Mouse (Mus musculus) CD8-positive naive resting alpha-beta T cell, adult 2 months (primary cell): Measurements from ENCODE around the gene Mdc1.

ENCODE experiments used
- DNase-seq, 2 experiments: peaks; one replicate each; pipeline ENCODE4 v3.0.0; 2022; ENCODE audit warnings: low read depth in 2 of 2, low spot score in 2 of 2

Mdc1 gene

DNA sequence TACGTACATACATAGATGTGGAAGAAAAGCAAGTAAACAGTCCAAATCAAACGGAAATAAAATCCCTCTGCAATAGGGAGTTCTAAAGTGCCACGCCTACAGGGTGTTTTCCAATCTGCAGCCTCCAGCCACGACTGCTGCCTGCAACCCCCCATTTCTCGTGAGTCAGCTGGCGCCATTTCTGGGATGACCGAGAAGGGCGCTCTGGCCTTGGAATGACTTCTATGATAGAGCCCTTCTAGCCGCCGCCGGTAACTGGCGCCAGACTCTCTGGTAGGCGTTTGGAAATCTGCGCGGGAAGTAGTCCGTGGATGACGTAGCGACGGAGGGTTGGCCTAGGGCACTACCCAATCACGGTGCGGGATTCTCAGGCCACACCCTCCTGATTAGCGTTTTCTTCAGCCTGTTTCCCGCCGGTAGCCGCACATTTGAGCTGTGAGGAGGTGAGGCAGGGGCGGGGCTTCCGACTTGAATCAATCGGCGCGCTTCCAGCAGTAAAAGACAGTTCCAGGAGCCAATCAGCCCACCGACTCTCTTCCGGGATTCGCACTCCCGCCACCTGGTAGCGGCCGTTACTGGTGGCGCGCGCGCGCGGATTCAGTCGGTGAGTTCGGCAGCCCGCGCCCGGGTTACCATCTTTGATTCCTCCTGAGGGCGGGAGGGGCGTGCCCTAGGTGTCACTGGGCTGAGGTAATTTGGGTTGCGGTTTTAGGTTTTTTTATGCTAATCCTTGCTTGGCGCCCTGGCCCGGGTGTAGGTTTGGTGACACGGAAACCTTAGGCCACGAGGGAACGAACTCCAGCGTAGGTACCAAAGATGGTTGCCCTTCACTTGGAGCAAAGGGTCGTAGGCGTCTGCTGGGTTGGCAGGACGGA, at the start of gene Mdc1:
Mdc1 (plus strand) TSS at position 440 of the 875 bp plus-strand sequence.
- DNase-seq: peak; percentile 98

DNA sequence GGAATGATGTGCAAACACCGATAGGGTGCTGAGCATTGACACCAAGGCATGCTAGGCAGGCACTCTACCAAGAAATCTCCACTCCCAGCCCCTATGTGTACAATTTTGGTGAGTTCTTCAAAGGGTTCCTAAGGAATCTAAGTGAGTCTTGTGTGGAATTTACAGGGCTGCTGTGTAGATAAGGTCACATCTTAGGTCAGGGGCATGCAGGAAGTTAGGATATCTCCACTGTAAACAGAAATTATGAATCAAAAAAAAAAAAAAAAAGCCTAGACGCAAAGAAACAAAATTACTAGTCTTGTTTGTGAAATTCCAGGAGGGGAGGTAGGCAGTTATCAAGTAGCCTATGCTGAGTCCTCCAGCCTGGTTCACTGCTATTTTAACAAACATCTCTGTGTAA, 48.5 kb upstream of the Mdc1 start:
- no peak for DNase-seq

DNA sequence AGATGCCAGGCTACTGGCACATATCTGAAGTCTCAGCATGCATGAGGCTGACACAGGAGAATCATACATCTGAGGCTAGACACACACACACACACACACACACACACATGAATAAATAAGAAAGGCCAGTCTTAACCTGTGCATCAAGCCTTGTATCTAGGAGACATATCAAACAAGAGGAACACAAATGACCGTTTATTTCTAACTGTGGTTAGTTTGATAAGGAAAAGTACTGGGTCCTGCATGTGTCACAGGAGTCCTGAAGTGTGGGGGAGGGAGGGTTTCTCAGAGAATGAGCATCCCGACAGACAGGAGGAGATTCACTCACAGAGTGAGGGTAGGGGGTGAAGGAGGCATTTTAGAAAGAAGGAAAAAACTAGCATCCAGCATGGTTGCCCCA, 46.2 kb upstream of the Mdc1 start:
- DNase-seq: no peak

DNA sequence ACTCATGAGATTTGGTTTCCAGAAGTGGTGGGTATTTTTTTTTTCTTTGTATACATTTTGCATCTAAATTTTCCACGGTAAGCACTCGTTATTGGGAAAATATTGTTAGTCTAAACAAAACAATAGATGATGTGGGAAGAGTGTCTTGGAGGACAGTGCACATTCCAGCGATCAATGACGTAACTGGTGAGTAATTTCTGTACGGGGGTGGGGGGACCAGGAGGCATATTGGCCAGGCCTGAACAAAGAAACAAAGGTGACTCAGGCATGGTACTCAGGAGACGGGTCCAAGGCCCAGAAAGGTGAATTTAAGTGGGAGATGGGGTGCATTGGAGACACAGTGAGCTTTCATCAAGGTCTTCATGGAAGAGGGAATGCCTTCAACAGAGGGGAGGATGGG, 45.7 kb upstream of the Mdc1 start:
- no peak for DNase-seq

DNA sequence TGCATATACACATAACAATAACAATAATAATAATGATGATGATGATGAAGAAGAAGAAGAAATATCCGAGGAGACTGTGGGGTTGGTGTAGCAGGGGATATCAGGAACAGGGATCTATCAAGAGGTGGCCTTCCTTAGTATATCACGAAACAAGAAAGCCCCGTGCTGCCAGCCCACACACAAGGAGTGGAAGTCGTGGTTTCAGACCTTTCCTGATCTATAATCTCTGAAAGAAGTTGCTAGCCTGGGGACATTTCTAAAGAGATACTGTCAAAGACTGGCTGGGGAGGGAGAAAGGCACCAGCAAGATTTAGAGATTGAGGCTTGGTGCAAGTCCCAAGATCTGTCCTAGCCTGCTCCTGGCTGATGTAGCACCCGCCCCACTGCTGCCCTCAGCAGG, 44.5 kb upstream of the Mdc1 start:
- DNase-seq: no peak

DNA sequence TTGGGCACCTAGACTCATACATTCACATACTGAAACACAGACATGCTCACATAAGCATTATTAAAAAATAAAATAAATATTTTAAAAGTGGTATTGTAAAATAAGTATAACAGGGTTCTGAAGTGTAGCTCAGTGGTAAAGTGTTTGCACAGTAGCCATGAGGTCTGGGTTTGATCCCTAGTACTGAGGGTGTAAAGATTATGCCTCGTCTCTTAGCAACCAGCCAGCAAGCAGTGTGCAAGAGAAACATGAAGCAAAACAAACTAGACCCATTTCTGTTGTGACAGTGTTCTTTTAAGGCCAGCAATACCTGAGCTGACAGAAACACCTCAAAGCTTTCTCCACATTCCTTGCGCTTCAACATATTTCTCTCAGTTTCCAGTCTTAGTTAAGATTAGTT, 40.4 kb upstream of the Mdc1 start:
- no peak for DNase-seq

DNA sequence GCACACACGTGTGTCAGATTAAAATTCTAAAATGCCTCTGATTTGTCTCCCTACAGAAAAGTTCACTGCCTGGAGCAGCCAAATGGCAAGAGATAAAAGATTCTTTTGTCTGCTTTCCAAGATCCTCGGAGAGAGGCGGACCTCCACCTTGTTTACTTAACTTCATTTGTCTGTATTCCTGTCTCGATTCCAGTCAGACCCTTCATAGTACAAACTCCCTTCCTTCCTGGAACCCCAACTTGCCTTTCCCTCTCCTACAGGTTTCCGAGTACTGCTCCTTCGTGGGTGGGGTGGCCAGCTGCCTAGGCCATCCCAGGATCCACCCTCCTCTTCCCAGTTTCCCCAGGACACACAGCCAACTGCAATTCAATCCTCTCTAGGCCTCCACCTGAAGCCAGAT, 38.3 kb upstream of the Mdc1 start:
- DNase-seq: no peak

DNA sequence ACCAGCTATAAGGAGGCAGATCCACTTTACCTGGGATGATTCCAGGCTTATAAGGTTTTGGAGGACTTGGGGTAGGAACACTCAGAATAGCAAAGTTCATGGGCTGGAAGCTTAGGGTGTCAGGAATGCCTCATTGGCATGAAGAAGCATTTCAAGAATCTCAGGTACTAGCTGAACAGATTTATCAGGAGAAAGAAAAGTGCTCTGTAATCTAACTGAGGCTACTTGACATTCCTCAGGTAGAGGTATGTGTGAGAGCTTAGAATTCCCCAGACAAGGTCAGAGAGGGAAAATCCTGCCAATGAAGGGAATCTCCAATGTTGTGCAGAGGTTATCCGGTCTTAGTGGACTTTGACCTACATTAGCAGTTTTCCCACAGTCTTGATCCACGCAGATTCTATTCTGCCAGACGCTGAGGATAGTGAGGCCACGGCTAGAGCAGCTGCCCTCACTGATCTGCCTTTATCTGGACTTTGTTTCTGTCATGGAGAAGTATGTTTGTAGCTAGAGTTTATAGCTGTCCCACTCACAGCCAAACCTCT, 37.4 kb upstream of the Mdc1 start:
- no peak for DNase-seq

DNA sequence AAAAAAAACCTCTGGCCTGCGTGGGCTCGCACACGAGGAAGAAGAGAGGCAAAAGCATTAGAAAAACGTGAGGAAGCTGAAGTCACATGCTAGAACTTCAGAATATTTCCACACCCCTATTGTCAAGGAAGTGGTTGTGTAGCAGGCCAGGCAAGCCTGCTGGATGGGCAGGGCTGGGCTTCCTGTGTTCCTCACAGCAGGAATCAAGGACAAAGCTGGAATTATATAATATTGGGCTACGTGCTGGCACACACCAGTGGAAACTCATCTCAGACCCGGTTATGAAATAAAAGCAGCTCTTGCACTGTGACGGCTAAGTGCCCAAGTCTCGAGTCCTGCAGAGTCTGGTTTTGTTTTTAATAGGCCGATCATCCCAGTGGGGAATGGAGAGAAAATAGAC, 33.2 kb upstream of the Mdc1 start:
- DNase-seq: no peak

DNA sequence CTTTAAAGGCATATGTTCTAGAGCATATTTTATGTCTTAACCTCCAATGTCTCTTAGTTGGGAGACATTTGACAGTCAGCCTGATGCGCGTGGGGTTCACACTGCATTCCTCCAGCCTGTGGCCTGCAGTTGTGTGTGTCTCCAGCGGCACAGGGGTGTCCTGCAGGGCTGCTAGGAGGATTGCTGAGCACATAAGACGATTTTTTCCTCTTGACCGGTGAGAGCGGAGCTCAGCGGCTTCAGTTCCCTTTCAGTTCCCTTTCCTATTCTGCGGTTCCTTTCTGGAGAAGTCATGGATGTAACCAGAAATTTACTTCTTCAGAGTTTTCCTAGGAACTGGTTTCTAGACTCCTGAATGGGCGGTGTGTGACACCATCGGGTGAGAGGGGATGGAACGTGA, 31.9 kb upstream of the Mdc1 start:
- no peak for DNase-seq

DNA sequence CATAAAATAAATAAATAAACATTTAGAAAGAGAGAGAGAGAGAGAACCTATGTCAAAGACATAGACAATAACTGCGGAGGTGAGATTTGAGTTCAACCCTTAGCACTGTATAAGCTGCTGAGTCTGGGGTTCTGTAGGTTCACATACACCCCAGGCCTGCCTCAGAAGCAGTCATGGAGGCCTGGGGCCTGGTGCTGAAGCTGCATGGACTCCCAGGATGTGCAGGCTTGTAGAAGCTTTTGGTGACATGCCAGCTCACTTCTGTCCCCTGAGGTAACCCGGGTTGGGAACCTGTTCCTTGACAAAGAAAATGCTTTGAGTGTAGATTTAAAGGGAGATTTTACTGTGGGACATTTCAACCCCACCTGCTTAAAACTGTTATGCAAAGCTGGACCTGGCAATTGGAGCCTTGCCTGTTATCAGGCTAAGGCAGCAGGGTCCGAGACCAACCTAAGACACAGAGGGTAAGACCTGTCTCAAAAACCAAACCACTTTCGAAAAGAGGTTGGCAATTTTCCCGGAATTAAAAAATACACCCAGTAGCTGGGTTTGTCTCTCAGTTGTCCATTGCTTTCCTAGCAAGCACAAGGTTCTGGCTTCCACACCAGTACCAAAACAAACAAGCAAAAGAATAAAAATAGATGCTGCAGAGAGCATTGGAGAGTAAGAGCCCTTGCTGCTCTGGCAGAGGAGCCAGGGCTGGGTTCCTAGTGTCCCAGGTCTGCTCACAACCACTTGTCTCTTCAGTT, 30.2 kb upstream of the Mdc1 start:
- no peak for DNase-seq

DNA sequence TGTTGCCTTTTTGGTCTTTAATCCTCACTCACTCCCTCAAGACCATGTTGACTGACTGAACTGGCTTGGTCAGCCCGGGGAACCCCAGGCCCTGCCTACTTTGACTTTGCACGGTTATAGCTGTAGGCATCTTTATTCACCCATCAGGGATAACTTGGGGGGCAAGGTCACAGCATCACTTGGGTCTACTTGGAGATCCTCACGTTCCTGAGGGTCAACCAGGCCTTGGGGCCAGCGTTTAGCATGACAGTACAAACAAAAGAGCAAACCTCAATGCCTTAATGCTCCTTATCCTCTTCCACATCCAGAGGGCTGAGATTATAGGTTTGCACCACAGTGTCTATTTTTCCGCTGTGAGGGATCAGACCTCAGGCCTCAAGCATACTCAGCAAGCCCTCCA, 29.0 kb upstream of the Mdc1 start:
- DNase-seq: no peak

DNA sequence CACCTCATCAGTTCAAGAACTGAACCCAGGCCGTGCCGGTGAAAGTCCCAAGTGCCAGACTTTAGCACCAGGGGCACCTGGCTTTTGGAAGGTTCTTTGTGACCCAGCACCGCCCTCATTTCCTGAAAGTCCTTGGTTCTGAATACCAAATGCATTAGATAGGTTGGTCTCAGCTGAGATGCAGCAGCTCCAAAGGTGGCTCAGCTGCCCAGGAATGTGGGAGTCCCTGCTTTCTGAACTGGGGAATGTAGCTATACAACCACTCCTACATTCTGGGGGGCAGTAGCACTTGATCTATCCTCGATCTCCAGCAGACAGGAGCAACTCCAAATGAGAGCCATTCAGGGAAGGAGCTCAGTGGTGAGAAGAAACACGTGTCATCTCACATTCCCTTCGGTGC, 28.6 kb upstream of the Mdc1 start:
- DNase-seq: no peak

DNA sequence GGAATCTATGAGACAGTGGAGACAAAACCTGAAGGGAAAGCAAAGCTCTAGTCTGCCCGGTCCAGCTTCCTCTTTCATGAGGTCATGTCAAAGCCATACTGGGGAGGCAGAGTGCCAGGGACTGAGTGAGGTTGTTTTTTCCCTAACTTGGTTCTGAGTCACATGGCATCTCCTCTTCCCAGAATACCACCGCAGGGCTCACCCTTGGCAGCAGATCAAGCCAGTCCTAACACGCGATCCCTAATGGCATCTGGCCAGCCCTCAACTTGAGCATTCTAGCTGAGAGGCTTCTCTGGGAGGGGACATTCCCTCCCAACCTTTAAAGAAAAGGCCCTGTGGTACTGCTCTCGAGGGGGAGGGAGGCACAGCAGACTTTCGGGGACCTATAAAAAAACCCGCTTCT, 28.1 kb upstream of the Mdc1 start:
- peak in 1 of 2 experiments; percentile 15 for DNase-seq

DNA sequence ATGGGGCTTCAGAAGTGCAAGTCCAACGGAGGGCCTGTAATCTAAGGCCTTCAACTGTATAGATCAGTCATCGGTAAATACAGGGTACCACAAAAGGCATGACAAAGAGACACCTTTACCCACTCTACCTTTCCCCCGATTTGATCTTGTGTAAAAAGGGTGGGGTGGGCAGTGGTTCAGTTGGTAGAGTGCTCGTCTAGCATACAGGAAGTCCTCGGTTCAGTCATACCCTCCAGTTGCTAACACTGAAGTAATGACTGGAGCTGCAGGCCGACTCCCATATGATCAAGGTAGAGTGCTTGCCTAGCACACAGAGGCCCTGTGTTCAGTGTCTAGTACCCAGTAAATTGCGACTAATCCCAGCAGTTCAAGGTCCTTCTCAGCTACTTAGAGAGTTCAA, 27.7 kb upstream of the Mdc1 start:
- peak; percentile 53 to 58 for DNase-seq

DNA sequence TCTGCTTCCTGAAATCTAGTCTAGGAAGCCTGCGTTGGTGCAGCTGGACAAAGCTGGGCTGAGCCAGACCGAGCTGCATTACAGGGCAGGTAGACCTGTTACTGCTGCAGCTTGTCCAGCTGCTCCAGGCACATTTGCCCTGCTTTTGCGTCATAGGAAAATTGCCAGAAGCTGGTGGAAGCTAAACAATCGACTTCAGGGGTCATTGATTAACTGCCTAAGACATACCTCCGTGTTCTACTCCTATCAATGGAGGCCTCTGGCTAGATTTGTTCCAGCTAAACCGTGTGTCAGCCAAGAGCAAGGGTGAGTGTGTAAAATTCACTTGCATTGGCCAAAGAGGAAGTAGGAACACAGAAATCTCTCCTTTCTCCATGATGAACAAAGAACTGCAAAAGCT, 26.6 kb upstream of the Mdc1 start:
- no peak for DNase-seq

DNA sequence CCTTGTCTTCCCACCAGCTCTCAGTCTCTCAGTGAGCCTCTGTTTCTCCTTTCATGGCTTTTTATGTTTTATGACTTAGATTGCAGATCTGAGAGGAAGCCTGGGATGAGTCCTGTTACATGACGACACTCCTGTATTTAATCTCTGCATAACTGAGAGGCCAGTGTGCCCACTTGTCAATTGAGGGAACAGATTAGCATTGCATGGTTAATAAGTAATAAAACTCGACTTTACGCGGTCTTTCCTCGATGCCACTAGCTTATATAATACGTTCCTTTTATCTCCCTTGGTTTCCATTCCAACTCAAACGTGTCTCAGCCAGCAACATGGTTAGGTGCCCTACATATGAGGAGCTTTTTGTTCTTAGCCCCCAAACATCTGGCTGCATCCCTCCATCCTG, 25.5 kb upstream of the Mdc1 start:
- no peak for DNase-seq

DNA sequence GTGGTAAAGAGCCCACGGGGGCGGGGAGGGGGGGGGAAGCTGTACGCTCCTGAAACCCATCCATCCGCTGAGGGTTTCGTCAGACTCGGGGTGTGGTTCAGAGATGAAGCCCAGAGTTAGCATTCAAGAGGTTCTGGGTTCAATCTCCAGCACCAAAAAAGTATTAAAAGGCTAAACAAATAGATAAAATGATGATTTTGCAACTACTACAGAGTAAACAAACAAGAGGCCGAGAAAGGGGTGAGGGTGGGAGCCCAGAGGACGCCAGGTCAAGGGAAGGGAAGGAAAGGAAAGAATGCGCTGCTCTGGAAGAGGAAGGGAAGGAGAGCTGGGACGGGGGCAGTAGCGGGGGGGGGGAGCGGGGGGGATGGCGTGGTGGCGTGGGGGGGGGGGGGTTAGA, 24.6 kb upstream of the Mdc1 start:
- no peak for DNase-seq

DNA sequence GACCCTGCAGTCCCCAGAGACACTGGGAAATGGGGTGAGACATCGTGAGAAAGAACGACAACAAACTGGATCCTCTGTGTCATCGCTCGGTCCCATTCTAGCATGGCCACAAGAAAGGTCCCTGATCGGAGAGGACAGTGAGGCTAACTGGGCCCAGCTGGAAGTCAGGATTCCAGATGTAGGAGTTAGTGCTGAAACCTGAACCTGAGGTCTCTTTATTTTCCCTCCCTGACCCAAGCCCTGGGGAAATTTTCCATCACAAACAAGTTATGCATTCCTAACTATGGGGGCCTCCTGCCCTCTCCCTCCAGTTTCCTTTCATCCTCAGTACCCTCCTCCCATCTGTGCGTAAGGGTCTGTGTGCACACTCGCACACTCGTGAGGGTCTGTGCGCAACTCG, 24.1 kb upstream of the Mdc1 start:
- no peak for DNase-seq

DNA sequence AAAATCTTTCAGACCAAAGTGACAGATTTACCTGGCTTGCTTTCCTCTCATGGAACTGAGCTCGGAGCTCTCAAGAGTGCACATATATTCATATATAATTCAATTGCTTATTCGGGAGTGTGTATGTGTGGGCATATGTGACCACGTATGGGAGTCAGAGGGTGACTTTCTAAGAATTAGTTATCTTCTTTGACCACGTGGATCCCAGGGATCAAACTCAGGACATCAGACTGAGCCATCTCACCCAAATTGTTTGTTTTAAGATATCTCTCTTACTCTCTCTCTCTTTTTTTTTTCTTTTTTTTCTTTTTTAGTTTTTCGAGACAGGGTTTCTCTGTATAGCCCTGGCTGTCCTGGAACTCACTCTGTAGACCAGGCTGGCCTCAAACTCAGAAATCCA, 21.2 kb upstream of the Mdc1 start:
- no peak for DNase-seq

DNA sequence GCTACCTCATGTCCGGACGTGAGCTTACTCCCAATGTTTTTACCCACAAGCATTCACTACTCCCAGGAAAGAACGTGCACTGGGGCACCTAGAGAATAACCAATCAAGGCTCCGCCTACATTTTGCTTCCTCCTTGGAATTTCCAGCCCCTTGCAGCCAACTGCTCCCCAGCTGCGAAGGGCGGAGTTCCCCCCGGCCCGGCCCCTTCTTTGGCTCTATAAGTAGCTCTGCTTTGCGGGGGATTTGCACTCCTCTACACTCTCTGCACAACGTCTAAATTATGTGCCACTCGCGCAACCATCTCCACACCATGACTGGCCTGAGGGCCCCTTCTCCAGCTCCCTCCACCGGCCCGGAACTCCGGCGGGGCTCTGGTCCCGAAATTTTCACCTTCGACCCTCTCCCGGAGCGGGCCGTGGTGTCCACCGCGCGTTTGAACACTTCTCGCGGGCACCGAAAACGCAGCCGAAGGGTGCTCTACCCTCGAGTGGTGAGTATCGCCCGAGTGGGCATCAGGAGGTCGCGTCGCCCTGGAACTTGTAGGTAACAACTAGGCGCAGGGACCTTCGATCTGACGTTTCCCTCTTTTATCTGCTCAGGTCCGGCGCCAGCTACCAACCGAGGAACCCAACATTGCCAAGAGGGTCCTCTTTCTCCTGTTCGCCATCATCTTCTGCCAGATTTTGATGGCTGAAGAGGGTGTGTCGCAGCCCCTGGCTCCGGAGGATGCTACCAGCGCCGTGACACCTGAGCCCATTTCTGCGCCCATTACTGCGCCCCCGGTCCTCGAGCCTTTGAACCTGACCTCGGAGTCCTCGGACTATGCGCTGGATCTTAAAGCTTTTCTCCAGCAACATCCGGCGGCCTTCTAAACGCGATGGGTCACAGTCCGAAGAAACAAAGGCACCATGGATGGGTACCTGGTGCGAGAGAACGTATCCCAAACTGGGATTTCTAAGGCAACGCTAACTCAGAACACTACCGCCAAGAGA, 19.6 kb upstream of the Mdc1 start, which contains the start of gene Ier3:
Ier3 (plus strand) TSS at position 246 of the 992 bp plus-strand sequence.
- DNase-seq: peak; percentile 21 to 35
